Mouse (Mus musculus) olfactory bulb, adult 2 months (tissue): ENCODE results near the gene Mfn1. TPM values are rescaled to one million over a fixed set of nuclear protein-coding genes. Genes with fewer than 3 reads are reported as not detected.

Source experiments
- H3K27ac ChIP-seq: fragments of 200-500 bp; 2 replicates; pipeline ENCODE4 v1.5.1; 2012; ENCODE audit warnings: low read depth, low read length; ENCODE audit not compliant: insufficient read depth
- H3K4me1 ChIP-seq: fragments of 200-500 bp; 2 replicates; pipeline ENCODE4 v1.6.1; 2012; ENCODE audit warnings: low read length; ENCODE audit not compliant: control insufficient read depth, insufficient read depth
- H3K4me3 ChIP-seq: fragments of 200-500 bp; 2 replicates; pipeline ENCODE4 v1.5.1; 2012; ENCODE audit warnings: mild to moderate bottlenecking, low read depth, low read length, moderate library complexity; ENCODE audit not compliant: insufficient read depth
- CTCF ChIP-seq: fragments of 200-500 bp; IDR thresholded peaks from 2 replicates; pipeline ENCODE4 v1.5.1; 2012; ENCODE audit warnings: low read depth, mild to moderate bottlenecking, low read length, moderate library complexity; ENCODE audit not compliant: insufficient read depth
- POLR2A ChIP-seq: fragments of 200-500 bp; IDR thresholded peaks from 2 replicates; pipeline ENCODE4 v1.6.1; 2012; ENCODE audit warnings: mild to moderate bottlenecking, low read depth, low read length, moderate library complexity; ENCODE audit not compliant: insufficient read depth
- WGBS: fragments of 180-500 bp; shearing (Covaris S2); methylation state at CpG from one replicate; pipeline ENCODE4 v1.1.7; 2018; 5-methylcytosine and 5-hydroxymethylcytosine counted together
- polyA plus RNA-seq: library from polyadenylated mRNA; stranded (reverse); fragments of >200 nt; gene quantifications from 2 replicates; pipeline ENCODE4 v1.2.4, GENCODE M21; 2012; ENCODE audit warnings: low replicate concordance; ENCODE audit not compliant: missing spikeins, insufficient read depth, insufficient read length

Mfn1 gene
- polyA plus RNA-seq, 1 experiment = not detected

GRCm38 (mm10) chr3:32509496-32510374 is 19.5 kb upstream of the Mfn1 start, which contains the start of gene Zfp639:
Gene Zfp639, plus strand, starts transcription at chr3:32510259.
- Histone ChIP-seq H3K4me1 (peaks cover 12% of the 10 kb centered on the region), H3K27ac (peak within 1 kb of the TSS; percentile 59), H3K4me3 (peak within 1 kb of the TSS; percentile 89)
- TF ChIP-seq POLR2A (no peak), CTCF (no peak)
- 9% methylated on average over 24 of the region's 24 CpGs for WGBS

DNA sequence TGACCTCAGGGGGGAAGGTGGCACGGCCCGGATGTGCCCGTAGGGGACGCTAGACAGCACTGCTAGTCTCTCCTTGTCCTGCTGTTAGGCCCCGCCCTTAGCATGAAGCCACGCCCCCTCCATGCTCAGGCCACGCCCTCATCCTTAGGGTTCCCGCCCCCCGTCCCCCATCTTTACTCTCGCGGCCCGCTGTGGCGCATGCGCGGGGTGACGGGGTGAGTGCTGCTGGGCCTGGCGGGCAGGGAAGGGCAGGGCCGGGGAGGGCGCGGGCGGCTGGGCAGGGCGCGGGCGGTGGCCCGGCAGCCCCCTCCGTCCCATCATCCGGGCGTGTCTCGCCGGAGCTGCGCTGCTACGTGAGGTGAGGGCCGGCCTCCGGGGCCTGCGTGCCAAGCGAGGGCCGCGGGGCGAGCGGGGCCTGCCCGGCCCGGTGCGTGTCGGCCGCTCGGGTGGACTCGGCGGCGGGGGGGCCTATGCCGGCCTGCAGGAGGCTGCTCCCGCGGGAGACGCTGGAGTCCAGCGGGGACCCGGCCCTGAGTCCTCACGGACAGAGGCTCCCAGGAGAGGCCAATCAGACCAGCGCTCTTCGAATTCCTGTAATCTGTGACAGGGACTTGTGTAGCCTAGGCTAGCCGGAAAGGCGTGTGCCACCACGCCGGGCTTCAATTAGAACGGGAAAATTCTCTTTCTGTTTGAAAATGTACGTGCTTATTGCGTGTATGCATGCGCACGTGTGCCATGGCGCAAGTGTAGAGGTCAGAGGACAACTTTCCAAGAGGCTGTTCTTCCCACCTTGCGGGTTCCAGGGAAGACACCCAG is 18.7 kb upstream of the Mfn1 start:
- WGBS = under 1% methylated on average over 69 of the region's 69 CpGs
- peak overlapping the region; percentile 59 for H3K27ac ChIP-seq
- peaks cover 12% of the 10 kb centered on the region for H3K4me1 ChIP-seq
- TF ChIP-seq CTCF = peak; percentile 63; the same call in 1 of the 2 replicates
- peak; percentile 73 for TF ChIP-seq POLR2A
- H3K4me3 ChIP-seq = peak overlapping the region; percentile 89

DNA sequence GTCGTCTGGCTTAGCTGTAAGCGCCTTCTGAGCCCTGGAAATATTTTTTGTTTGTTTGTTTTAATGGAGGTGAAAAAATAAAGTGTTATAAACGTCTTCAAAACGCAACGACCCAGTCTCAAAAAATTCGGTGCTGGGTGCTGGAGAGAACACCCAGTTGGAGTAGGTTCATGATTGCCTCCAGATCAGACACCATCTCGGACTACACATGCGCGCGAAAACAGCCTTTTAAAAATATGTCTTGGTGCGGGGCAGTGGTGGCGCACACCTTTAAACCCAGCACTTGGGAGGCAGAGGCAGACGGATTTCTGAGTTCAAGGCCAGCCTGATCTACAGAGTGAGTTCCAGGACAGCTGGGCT is 18.1 kb upstream of the Mfn1 start:
- peaks cover 12% of the 10 kb centered on the region for H3K4me1 ChIP-seq
- WGBS = 2% methylated on average over 13 of the region's 13 CpGs
- TF ChIP-seq CTCF (no peak), POLR2A (no peak)
- no peak overlapping the region for H3K27ac ChIP-seq
- H3K4me3 ChIP-seq = peak overlapping the region; percentile 89

GRCm38 (mm10) chr3:32512686-32513284 is 16.5 kb upstream of the Mfn1 start:
- TF ChIP-seq POLR2A = no peak
- TF ChIP-seq CTCF = no peak
- peaks cover 12% of the 10 kb centered on the region for H3K4me1 ChIP-seq
- H3K4me3 ChIP-seq = no peak overlapping the region
- 85% methylated on average over 7 of the region's 7 CpGs for WGBS
- H3K27ac ChIP-seq = no peak overlapping the region

DNA sequence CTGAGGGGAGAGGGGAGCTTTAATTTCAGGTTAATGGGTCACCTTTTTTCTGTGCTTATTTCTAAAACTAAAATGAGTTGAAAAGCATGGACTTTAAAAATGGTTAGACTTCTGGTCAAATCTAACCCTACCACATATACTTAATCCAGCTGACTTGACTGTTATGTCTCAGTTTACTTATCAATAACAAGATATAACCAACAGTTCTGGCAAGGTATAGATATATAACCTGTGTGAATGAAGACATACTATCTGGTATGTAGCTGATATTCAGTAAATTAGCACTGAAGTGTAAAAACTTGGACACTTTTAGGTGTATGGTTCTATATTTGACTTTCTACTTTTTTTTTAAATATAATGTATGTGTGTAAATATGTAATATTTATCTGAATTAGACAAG is 15.7 kb upstream of the Mfn1 start:
- no peak overlapping the region for H3K27ac ChIP-seq
- TF ChIP-seq POLR2A (no peak), CTCF (no peak)

GRCm38 (mm10) chr3:32527181-32527580 is 2.1 kb upstream of the Mfn1 start:
- no peak overlapping the region for H3K4me3 ChIP-seq
- TF ChIP-seq CTCF = no peak
- no peak for TF ChIP-seq POLR2A
- 93% methylated on average over 4 of the region's 4 CpGs for WGBS

More for the DNA sequence above, 15.7 kb upstream of the Mfn1 start:
- H3K4me3 ChIP-seq = no peak overlapping the region
- H3K4me1 ChIP-seq = peaks cover 12% of the 10 kb centered on the region

GRCm38 (mm10) chr3:32530041-32530440 is 776 bp downstream of the Mfn1 start:
- TF ChIP-seq CTCF = no peak
- TF ChIP-seq POLR2A = no peak
- H3K27ac ChIP-seq = no peak overlapping the region
- H3K4me1 ChIP-seq = no peaks in the 10 kb centered on the region
- H3K4me3 ChIP-seq = no peak overlapping the region
- WGBS = 14% methylated on average over 5 of the region's 5 CpGs

More at GRCm38 (mm10) chr3:32527181-32527580, 2.1 kb upstream of the Mfn1 start:
- Histone ChIP-seq H3K4me1 (no peaks in the 10 kb centered on the region), H3K27ac (no peak overlapping the region)

GRCm38 (mm10) chr3:32535692-32536091 is 6.4 kb downstream of the Mfn1 start:
- 93% methylated on average over 1 of the region's 1 CpGs for WGBS
- H3K4me3 ChIP-seq = no peak overlapping the region
- H3K27ac ChIP-seq = no peak overlapping the region
- no peaks in the 10 kb centered on the region for H3K4me1 ChIP-seq
- TF ChIP-seq POLR2A (no peak), CTCF (no peak)
